In genomic region chr8:83856486-83857065, GRCm38 (mm10) we compare ENCODE assay signal across 17 mouse cellular contexts.
"Had no signal": no experiment of that assay in that cellular context is flagged by ENCODE, and none has a peak within 500 bp of the region (broad histone marks: within the 10 kb centered on the region; RNA-seq: fewer than 3 reads in every experiment).

No protein-coding gene starts in this region.

- H3K4me2 ChIP-seq: liver, embryonic 11.5 days; liver, embryonic 15.5 days; midbrain, embryonic 11.5 days; stomach, embryonic 15.5 days had no signal

- H3K4me1 ChIP-seq: liver, embryonic 15.5 days; stomach, embryonic 15.5 days had no signal

- H3K9ac ChIP-seq: liver, embryonic 15.5 days; stomach, embryonic 15.5 days had no signal

- DNase-seq: kidney, adult 9 months; kidney, postnatal 36 days; lung, adult 2 months; right cerebral cortex, postnatal 14 days; thymus, adult 2 months; thymus, postnatal 25 days had no signal

- ATAC-seq: intestine, postnatal 0 days; lung, postnatal 0 days; midbrain, embryonic 16.5 days had no signal

- H3K9me3 ChIP-seq: limb, embryonic 10.5 days; liver, embryonic 15.5 days; stomach, embryonic 15.5 days had no signal

- H3K4me3 ChIP-seq: left cerebral cortex, adult 2 months; limb, embryonic 10.5 days; liver, embryonic 15.5 days; megakaryocyte, embryonic 14.5 days; stomach, embryonic 15.5 days had no signal

- H3K36me3 ChIP-seq: limb, embryonic 10.5 days; liver, embryonic 15.5 days; stomach, embryonic 15.5 days had no signal

- H3K27ac ChIP-seq: left cerebral cortex, adult 2 months; limb, embryonic 10.5 days; liver, embryonic 15.5 days; macrophage; stomach, embryonic 15.5 days had no signal

- H3K27me3 ChIP-seq: liver, embryonic 15.5 days; stomach, embryonic 15.5 days had no signal
